Comparison of ENCODE assay signal across 24 mouse cellular contexts in the genomic region with DNA sequence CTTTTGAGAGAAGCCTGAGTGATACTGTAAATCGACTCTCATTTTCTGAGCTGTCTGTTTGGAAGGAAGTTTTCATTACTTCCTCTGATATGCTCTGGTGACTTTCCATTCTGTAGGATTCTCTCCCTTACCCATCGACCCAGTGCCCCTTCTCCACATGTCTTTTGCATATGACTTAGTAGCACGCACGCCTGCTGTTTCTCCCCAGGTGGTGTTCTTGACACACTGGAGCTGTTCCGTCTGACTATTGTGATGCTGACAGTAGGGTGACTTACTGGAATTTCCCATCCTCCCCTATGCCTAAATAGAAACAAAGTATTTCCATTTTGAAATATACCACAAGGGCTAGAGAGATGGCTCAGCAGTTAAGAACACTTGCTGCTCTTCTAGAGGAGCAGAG.
DNase-seq lines count a peak whose midpoint lies in the region; ATAC-seq and TF ChIP-seq lines count a peak whose summit lies in the region.
"Had no signal": no experiment of that assay in that cellular context is flagged by ENCODE, and none has a peak within 500 bp of the region (broad histone marks: within the 10 kb centered on the region; RNA-seq: fewer than 3 reads in every experiment).

No protein-coding gene starts in this region.

- H3K9ac ChIP-seq in ES-Bruce4 (ENCODE audit: low read depth, poor library complexity, severe bottlenecking) (no peak overlapping the region), ES-E14 (ENCODE audit: insufficient read depth, low read depth, low read length, poor library complexity, severe bottlenecking) (no peak overlapping the region)
- H3K9ac ChIP-seq: embryonic facial prominence, embryonic 13.5 days; embryonic facial prominence, embryonic 15.5 days; forebrain, embryonic 12.5 days had no signal

- TF ChIP-seq POLR2A in ES-Bruce4 (IDR thresholded peaks at IDR 0.05; ENCODE audit: insufficient read depth, low read length): no peak

- H3K9me3 ChIP-seq in ES-Bruce4 (replicated peaks; ENCODE audit: control insufficient read depth, insufficient read depth, low read length, poor library complexity, severe bottlenecking) (no peaks in the 10 kb centered on the region; the same call in 1 of the 2 replicates), ES-E14 (ENCODE audit: control insufficient read depth, insufficient read depth, low read depth, low read length) (no peaks in the 10 kb centered on the region)
- H3K9me3 ChIP-seq: embryonic facial prominence, embryonic 13.5 days; embryonic facial prominence, embryonic 15.5 days; forebrain, embryonic 12.5 days had no signal

- H3K4me3 ChIP-seq in ES-Bruce4 (ENCODE audit: low read depth, low read length) (no peak overlapping the region), ES-E14 (ENCODE audit: insufficient read depth in 1 of 2, low read depth in 1 of 2, low read length in 2 of 2, poor library complexity in 1 of 2, severe bottlenecking in 1 of 2) (no peak overlapping the region)
- H3K4me3 ChIP-seq: embryonic facial prominence, embryonic 13.5 days; embryonic facial prominence, embryonic 15.5 days; erythroblast, embryonic 14.5 days; forebrain, embryonic 10.5 days; forebrain, embryonic 12.5 days had no signal

- ATAC-seq in activated CD4-positive, CD25-positive, alpha-beta regulatory T cell, adult 4 months: no peak
- ATAC-seq: CD4-positive, CD25-positive, alpha-beta regulatory T cell, adult 4 months; forebrain, embryonic 14.5 days; forebrain, embryonic 16.5 days had no signal

- H3K36me3 ChIP-seq in ES-Bruce4 (ENCODE audit: control insufficient read depth, insufficient read depth, low read length, poor library complexity, severe bottlenecking) (no peaks in the 10 kb centered on the region), ES-E14 (ENCODE audit: control insufficient read depth, insufficient read depth, low read length, poor library complexity, severe bottlenecking) (no peaks in the 10 kb centered on the region)
- H3K36me3 ChIP-seq: embryonic facial prominence, embryonic 13.5 days; embryonic facial prominence, embryonic 15.5 days; forebrain, embryonic 10.5 days; forebrain, embryonic 12.5 days had no signal

- peak overlapping the region; percentile 74 for H3K27ac ChIP-seq in ES-Bruce4 (ENCODE audit: insufficient read depth, low read length)
- H3K27ac ChIP-seq in ES-E14 (ENCODE audit: insufficient read depth, low read depth, low read length, poor library complexity, severe bottlenecking): peak overlapping the region; percentile 5; the same call in 1 of the 2 replicates
- H3K27ac ChIP-seq: embryonic facial prominence, embryonic 13.5 days; embryonic facial prominence, embryonic 15.5 days; forebrain, embryonic 10.5 days; forebrain, embryonic 12.5 days had no signal

- no peaks in the 10 kb centered on the region for H3K27me3 ChIP-seq in ES-Bruce4 (ENCODE audit: control insufficient read depth, insufficient read depth, low read length, poor library complexity, severe bottlenecking)
- H3K27me3 ChIP-seq: CH12.LX; embryonic facial prominence, embryonic 13.5 days; embryonic facial prominence, embryonic 15.5 days; forebrain, embryonic 12.5 days had no signal

- TF ChIP-seq CTCF in ES-Bruce4 (IDR thresholded peaks at IDR 0.05; ENCODE audit: low read depth, low read length): no peak

- peaks cover 2% of the 10 kb centered on the region for H3K4me1 ChIP-seq in ES-Bruce4 (ENCODE audit: control insufficient read depth, insufficient read depth, low read length)
- H3K4me1 ChIP-seq in ES-E14 (ENCODE audit: control insufficient read depth in 2 of 2, insufficient read depth in 2 of 2, low read length in 2 of 2, poor library complexity in 1 of 2): peaks cover 7 to 15% of the 10 kb centered on the region in 2 experiments
- H3K4me1 ChIP-seq: embryonic facial prominence, embryonic 13.5 days; embryonic facial prominence, embryonic 15.5 days; forebrain, embryonic 10.5 days; forebrain, embryonic 12.5 days had no signal

- in situ Hi-C loops in ES-E14 (cut with MboI; ENCODE audit: low sequenced_read_pairs in 2 of 2, unreplicated experiment in 2 of 2): no loop called here

- TF ChIP-seq EP300 in ES-Bruce4 (IDR thresholded peaks at IDR 0.05; ENCODE audit: insufficient read depth, low read depth, low read length): peak; percentile 99

- DNase-seq in ES-E14 (ENCODE audit: low read depth, low spot score) (peak; percentile 30), ZHBTc4 (ENCODE audit: low read depth, low spot score) (peak; percentile 78)
- DNase-seq in kidney, postnatal 14 days: no peak
- DNase-seq: adrenal gland, adult 8-10 months; adrenal gland, postnatal 25 days; B cell, adult 2 months; cerebellum, adult 11 months; cerebellum, adult 18-20 months; cerebellum, adult 8-10 months; cerebellum, adult 9-11 months; cerebellum, postnatal 14 days; cerebellum, postnatal 36 days; embryo, embryonic 11 days had no signal

TF ChIP-seq in ES-E14, 5 proteins besides CTCF, POLR2A, EP300 and RAD21:
- TF ChIP-seq ZNF384 (IDR thresholded peaks at IDR 0.05; ENCODE audit: low read depth, low read length) (no peak), HCFC1 (IDR thresholded peaks at IDR 0.05; ENCODE audit: borderline replicate concordance, insufficient read depth, low read length) (no peak), ZC3H11A (IDR thresholded peaks at IDR 0.05; ENCODE audit: borderline replicate concordance, low read depth, low read length) (no peak), CHD2 (IDR thresholded peaks at IDR 0.05; ENCODE audit: low read depth, low read length) (no peak), MAFK (IDR thresholded peaks at IDR 0.05; ENCODE audit: insufficient read depth, low read depth, low read length) (no peak)
